Mouse (Mus musculus) thymus, postnatal 4 days (tissue): ENCODE results near the gene Acox2.
A peak's percentile ranks its signal among the peaks of the same experiment; 100 is the strongest.

ENCODE experiments used
- DNase-seq: peaks from one replicate; pipeline ENCODE4 v3.0.0; 2021

Acox2 gene

DNA sequence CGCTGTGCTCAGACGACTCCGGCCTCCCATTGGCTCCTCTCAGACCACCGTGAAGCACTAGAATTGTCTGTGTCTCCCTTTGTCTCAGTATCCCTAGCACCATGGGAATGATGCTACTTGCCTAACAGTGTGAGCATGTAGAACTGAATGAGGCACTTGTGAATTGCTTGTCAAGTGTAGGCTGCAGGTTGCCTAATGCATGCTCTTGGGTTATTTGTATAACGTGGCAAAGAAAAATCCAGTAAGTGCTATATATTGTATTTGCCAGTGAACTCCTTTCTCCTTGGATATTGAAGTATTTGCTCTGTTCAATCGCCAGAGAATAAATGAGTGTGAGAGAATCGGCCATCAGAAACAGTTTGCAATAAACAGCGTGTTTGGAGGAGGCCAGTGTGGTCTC lies 12.3 kb downstream of the Acox2 start:
- DNase-seq = no peak

GRCm38 (mm10) chr14:8244211-8244611 lies 14.9 kb downstream of the Acox2 start:
- DNase-seq = no peak

DNA sequence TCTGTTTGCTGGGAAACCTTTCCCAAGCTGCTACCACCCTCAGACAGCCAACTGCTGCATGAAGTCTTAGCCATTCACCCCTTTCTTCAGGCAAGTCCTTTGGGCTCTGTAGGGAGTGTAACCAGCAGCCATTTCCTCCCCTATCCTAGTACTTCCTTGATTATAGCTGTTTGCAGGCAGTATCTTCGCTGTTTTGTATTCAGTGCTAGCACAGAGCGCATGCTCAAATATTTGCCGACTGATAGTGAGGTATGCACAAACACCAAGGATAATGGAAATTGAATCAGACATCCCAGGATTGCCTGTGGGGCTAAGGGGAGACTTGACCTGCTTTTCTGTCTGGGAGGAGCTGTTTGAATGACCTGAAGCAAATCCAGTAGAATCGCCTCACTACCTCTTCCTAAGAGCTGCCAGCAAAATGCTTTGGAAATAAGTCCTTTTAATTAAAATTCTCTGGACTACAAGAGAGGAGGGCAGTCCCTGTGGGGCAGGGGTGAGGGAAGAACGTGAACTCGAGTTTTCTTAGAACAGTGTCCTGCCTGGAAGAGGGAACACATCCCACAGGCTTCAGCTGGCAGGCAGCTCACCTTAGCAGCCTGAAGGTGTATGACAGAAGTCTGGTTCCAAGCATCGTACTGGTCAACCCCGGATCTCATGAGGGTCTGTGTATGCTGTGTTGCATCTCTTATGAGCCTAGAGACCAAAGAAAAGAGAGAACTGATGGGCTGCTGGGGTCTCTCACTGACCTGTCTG lies 15.8 kb downstream of the Acox2 start:
- no peak for DNase-seq

DNA sequence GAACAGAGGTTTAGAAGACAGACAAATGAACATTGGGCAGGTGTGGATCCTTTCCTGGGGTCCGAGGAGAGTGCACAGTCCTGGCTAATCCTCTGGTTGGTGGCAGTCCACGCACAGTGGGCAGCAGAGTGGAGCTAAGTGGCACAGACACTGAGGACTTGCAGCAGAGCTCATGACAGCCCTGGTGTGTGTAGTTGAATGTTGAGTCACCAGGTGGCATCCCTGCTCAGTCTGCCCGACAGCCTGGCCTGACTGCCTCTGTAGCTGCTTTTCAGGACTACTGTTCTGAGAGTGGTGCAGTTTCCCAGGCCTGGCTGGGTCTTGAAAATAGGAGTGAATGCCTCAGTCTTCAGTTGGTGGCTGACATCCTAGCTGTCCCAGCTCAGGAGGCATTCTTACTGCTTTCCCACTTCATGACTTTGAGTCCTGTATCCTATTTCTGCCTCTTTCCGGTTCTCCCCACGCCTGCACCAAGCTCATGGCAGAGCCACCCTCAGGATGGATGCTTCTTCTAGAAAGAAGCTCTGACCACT lies 16.7 kb downstream of the Acox2 start:
- peak; percentile 48 for DNase-seq

DNA sequence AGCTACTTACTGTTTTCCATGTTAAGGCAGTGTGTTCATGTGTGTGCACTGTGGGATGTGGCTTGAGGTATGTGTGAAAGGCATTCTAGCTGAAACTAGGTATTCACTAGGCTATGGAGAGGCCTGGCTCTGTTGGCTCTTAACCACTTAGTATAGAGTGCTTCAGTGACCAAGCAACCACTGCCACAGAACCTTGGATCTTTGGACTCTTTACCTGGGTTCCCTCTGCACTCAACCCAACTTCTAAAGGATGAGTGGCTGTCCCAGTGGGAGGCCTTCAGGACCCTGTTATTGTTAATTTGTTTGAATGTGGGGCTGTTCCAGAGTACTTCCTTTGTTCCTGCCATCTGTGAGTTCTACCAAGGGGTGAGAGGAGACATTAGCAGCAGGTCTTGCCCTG lies 17.3 kb downstream of the Acox2 start:
- DNase-seq = no peak

- DNase-seq = no peak
Measured at GRCm38 (mm10) chr14:8233252-8233651, 25.9 kb downstream of the Acox2 start.

- DNase-seq = no peak
Measured at GRCm38 (mm10) chr14:8232155-8232910, 26.8 kb downstream of the Acox2 start.

DNA sequence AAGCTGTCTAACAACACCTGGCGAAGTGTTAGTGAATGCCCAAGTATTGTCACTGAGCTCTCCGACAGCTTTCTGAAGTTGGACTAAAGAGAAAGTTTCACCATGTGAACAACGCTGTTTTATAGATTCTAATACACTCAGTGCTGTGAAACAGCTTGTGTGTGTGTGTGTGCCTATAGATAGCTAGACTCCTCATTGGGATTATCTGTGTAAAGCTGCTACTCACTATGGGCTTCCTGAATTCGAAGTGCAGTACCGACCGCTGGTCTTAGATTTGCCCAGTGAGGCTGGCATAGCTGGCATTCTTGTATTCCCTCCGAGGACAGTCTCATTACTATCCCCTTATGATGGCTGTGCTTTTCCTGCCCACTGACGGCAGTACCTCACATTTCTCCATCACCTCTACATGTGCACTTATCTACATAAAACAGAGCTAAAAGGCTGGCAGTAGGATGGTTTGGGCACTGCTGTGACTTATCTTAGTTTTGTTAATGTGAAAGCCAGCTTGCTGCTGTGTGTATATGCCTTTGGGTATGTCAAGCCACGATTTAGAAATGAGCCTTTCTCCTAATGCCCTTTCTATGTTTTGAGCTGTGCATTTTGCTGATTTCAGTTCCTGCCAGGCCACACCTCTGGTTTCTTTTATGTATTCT lies 29.7 kb downstream of the Acox2 start:
- no peak for DNase-seq

DNA sequence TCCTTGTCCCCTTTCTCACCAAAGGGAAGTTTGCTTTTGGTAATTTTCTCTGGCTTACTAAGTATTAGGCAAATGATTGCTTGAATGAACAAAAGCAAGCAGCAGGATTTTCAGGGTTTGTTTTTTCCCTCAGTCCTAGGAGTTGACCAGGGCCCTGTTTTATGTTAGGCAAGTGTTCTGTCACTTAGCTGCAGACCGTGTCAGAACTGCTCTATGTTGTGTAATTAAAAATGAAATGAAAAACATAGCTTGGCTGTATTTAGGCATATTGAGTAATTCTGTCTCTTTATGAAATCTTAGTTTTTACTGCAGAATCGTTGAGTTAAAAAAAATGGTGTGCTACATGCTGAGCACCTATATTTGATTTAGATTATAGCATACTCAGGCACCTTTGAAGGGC lies 34.3 kb downstream of the Acox2 start:
- DNase-seq = no peak

DNA sequence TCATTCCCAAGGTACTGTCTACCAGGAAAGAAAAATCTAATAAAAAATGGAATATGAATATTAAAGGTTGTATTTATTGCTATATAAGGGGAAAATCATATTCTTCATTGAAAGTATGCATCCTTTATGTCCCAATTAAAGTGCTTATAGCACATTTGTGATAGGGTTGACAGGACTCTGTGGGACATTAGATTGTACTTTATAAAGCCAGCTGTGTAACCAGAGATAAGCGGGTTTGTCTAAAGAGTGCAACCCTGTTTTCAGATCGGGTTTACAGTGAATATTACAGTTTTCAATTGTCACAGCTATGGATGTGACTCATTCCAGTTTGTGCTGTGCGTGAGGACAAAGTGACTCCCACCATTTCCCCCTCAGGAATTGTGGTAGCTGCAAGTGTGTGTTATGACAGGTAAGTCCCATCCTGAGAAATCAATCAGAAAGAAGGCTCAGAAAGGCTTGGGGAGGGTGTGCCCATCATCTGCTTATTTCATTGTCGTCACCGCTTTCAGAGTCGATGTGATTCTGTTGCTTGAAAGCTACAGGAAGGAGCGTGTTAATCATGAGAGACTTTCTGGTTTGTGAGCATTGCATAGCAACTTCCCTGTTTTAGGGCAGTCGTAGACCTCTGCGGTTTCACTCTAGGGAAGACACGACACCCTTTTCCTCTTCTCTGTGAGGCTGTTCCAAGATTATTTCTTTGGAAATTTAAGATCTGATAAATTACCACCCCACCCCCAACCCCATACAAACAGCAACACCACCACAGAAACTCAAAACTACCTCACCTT lies 35.5 kb downstream of the Acox2 start:
- DNase-seq = no peak

DNA sequence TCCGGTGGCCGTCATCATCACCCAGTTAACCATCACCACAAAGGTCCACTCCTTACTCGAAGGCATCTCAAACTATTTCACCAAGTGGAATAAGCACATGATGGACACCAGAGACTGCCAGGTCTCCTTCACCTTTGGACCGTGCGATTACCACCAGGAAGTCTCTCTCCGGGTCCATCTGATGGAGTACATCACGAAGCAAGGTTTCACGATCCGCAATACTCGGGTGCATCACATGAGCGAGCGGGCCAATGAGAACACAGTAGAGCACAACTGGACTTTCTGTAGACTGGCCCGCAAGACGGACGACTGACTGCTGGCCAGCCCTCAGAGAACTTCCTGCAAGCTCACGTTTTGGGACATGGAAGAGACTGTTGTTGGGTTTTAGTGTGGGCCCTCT lies 36.6 kb downstream of the Acox2 start:
- DNase-seq = no peak

GRCm38 (mm10) chr14:8220912-8221311 lies 38.2 kb downstream of the Acox2 start:
- DNase-seq = no peak

GRCm38 (mm10) chr14:8220306-8220705 lies 38.8 kb downstream of the Acox2 start:
- peak; percentile 43 for DNase-seq

- DNase-seq = no peak
Measured at GRCm38 (mm10) chr14:8219876-8220275, 39.3 kb downstream of the Acox2 start.

- DNase-seq = no peak
Measured at GRCm38 (mm10) chr14:8218730-8219380, 40.3 kb downstream of the Acox2 start.

GRCm38 (mm10) chr14:8218238-8218637 lies 40.9 kb downstream of the Acox2 start:
- no peak for DNase-seq

DNA sequence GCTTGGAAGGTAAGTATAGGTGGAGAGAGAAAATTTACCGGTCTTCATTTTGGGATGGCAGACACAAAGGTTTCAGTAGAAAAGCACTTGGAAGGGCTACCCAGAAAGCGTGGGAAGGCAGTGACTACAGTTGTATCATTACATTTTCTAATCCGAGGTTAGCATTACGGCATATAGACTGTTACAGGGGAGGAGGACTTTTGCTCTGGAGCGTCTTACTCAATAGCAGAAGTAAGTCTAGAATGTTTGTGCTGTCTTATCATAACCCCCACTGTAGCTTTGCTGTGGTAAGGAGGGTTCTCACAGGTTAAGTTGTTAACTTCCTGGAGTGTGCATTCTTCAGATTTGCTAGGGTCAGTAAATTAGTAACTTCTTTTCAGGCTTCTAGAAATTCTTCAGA lies 43.1 kb downstream of the Acox2 start:
- DNase-seq = no peak

DNA sequence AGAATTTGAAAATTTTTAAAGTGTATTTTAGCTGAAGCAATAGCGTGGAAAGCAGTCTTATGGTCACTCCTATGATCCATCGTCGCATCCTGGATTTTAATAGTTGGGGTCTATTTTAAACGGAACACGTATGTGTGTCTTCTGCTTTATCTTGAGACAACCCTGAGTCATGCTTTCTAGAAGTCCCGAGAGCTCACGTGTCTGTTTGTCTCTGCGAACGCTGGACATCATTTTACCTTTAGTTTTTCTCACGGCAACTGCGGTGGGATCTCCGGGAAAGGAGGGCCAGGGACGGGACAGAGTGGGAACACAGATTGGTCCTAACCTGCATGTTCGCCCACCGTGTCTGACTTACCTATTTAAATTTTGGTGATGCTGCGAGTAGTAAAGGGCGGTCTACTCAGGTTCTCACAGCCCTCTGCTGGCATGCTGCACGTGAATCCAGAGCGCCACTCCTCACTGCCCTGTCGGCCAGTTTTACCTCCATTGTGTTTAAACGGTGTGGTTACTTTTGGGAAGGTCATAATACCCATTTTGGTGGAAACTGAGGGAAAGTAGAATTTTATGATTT lies 43.9 kb downstream of the Acox2 start:
- DNase-seq = peak; percentile 16

DNA sequence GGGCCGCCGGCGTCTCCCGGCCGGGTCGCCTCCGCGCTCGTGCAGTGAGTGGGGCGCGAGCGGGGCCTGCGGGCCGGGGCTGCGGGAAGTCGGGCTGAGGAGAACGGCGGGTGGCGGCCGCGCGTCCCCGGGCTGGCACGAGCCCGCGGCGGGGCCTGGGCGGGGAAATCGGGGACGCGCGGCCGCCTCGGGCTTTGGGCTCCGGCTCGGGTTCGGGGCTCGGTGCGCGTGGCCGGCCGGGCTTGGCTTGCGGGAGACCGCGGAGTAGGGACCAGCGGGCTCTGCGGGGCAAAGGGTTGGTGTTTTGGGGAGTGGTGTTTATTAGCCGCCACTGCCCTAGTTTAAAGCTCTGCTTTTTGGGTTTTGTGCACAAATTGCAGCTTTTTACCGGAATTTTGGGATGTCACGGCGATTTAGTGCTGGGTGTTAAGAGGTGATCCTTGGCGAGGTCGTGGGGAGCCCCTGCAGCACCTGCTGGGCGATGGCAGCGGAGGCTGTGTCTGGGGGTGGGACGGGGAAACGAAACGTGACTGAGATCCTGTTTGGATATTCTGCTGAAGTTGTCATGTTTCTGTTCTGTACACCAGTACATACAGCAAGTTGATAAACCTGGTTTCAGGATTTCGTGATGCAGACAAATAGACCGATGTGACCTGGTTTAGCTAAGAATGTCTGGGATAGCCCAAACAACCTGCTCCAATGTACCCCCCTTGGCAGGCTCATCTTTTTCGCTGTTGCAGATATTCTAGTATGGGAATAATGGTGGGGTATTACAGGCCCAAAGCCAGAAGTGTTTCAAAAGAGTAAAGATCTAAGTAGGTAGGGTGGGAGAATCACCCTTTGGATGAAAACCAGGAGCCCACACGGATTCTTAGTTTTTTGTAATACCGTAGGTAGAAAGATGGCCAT lies 44.6 kb downstream of the Acox2 start:
- DNase-seq = peak; percentile 81

GRCm38 (mm10) chr14:8213803-8214224 lies 45.3 kb downstream of the Acox2 start, which contains the start of gene Kctd6:
Gene Kctd6, plus strand, starts transcription at chr14:8214140.
- peak; percentile 100 for DNase-seq

- no peak for DNase-seq
Measured at GRCm38 (mm10) chr14:8212996-8213395, 46.2 kb downstream of the Acox2 start.
